Mouse (Mus musculus) left cerebral cortex, adult 2 months (tissue): ENCODE results near the gene Zbtb20. TPM values are rescaled to one million over a fixed set of nuclear protein-coding genes. Genes with fewer than 3 reads are reported as not detected.

Source experiments
- DNase-seq, 2 experiments: peaks; one replicate each; pipeline ENCODE4 v3.0.0; 2021 to 2022; ENCODE audit warnings: low spot score in 2 of 2, mixed read lengths in 1 of 2; ENCODE audit errors: extremely low spot score in 1 of 2
- H3K27ac ChIP-seq: fragments of 200-600 bp; 2 replicates; pipeline ENCODE4 v1.8.1; 2022
- H3K4me3 ChIP-seq: fragments of 200-600 bp; 2 replicates; pipeline ENCODE4 v1.8.1; 2022
- CTCF ChIP-seq: fragments of 200-600 bp; IDR thresholded peaks from 2 replicates; pipeline ENCODE4 v1.8.1; 2022; ENCODE audit warnings: antibody characterized with exemption, mild to moderate bottlenecking, moderate library complexity
- intact Hi-C: fragments of 180-260 bp; cut with DNase I; formaldehyde crosslinking; loops from one replicate; pipeline ENCODE4 v1.15.1; 2025
- total RNA-seq, 2 experiments: library from RNA; stranded (reverse); gene quantifications; 2 replicates each; pipeline ENCODE4 v1.2.3; 2021

The Zbtb20 gene
- total RNA-seq, 2 experiments from 2014 or later: 46.5 to 57.6 TPM

DNA sequence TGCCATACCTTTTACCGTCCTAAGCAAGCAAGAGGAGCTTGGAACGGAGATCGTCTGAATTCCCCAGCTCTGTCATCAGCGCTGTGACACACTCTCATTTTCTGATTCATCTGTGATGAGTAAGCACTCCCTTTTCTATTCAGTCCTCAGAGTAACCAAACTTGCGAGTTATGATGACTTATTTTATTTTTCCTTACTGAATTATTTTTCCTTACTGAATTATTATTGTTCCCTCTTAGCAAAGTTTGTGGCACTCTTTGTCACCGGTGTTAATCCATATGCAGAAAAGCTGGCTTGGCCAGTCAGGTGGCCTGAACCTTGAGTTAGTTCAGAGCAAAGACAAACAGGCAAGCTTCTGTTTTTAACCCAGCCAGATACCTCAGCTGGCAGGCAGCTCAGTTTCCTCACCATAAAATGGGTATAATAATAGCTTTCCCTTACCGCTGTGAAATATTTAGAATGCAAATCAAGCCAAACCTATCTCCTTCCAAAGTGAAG, 583.1 kb downstream of the Zbtb20 start:
- TF ChIP-seq CTCF: no peak
- DNase-seq: no peak
- H3K27ac ChIP-seq: no peak overlapping the region
- intact Hi-C loops: no loop called here
- no peak overlapping the region for H3K4me3 ChIP-seq

DNA sequence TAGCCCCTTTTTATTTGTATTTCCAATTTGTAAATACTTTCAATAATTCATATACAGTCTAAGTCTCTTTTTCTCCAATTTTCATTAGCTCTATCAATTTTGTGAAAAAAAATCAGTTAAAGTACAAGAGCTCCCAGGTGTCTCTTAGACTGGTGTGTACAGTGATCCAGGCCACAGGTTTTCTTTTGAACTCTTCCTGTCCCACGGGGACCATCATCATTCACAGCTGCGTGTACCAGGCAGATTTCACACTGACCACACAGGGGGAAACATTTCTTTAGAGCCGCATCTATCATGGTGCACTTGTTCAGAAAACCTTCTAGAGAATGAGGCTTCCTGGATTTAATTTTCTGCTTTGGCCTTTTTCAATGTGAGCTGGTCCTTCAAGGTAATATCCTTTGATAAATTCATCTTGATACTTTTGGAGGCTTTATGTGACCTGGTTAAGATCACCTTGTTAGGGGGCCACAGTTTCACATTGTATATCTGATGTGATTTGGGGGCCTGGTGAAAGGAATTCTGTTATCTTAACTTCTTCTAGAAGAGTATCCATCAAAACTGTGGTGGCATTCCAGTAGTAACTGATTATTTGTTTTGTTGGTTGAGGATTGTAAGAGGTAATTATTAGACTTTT, 586.2 kb downstream of the Zbtb20 start:
- no peak overlapping the region for H3K27ac ChIP-seq
- intact Hi-C loops: no loop called here
- no peak for DNase-seq
- no peak overlapping the region for H3K4me3 ChIP-seq
- TF ChIP-seq CTCF: no peak

DNA sequence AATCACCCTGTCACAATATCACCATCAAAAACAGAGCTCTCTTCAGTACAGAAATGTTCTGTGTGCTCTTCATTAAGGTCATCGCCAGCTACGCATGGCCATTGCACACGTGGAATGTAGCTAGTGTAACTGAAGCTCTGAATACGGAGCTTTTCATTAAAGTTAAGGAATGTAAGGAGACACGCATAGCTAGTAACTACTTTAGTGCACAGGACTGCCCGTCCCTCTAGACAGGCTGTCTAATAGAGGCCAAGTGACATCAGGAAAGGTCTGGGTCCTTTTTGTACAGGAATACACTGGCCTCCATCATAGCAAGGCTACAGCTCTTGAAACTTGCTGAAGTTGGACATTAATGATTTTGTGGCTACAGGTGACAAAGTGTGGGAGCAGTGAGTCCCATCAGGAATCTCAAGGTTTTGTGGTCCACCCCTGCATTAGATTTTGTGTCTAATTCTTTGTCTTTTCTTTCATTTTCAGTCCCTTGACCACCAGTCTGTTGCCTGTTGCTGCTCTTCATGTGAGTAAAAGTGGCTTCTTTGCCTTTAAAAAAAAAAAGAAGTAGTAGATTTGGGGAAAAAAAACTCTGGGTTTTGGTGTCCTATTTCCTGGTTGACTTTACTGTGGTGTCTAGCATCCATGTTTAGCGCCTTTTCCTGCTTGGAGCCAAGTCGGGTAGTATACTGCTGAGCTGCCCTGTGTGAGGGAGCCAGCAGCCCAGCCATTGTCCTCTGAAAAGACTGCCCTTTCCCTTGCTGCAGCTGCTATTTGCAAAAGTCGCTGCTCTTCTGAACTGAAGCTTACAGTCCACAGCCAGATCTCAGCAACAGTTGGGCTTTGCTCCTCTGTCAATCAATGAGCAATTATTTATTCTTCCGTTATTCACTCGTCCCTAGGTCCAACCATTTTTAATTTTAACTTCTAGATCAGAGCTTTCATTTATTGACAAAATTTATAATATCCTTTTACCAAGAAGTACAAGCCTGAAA, 587.1 kb downstream of the Zbtb20 start:
- no peak for TF ChIP-seq CTCF
- intact Hi-C loops: no loop called here
- no peak for DNase-seq
- Histone ChIP-seq H3K4me3 (no peak overlapping the region), H3K27ac (peak overlapping the region; percentile 81; the same call in 1 of the 2 replicates)

DNA sequence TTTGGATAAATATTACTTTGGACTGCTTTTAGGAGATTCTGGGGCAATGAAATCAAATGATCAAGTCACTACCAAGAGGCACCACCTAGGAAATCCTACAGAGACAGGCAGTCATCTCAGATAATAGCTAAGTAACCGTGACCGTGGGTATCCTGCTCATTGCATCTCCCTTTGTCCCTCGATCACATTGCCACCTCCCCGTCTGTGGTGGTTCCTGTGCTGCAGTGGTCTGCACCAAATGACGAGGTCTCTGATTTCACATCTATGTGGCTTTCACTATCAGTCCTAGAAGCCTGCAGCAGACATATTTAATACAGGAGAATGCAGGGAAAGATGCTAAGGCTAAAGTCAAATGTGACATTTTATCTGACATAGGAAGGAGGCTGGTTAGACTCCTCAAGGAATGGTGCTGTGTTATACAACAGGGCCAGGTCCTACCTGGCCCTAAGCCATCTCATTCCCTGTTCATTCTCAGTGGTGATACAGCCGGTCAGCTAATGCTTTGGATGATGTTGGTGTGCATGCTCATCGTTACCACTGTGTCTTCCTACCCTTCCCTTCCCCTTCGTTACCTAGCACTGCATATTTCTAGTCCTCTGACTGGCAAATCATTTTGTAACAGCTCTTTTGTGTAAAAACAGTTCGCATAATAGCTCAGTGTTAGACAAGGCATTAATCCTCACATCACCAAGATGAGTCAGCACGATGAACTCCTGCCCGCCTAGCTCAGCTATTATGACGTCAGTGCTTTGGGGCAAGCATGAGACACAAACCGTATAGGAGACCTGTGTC, 588.2 kb downstream of the Zbtb20 start:
- H3K4me3 ChIP-seq: no peak overlapping the region
- peak overlapping the region; percentile 81 for H3K27ac ChIP-seq
- intact Hi-C loops: loop anchor here (2.0 kb wide), 1 partner anchor 39 kb away; no protein-coding TSS in a partner anchor
- TF ChIP-seq CTCF: no peak
- peak in 1 of 2 experiments; percentile 45 for DNase-seq

DNA sequence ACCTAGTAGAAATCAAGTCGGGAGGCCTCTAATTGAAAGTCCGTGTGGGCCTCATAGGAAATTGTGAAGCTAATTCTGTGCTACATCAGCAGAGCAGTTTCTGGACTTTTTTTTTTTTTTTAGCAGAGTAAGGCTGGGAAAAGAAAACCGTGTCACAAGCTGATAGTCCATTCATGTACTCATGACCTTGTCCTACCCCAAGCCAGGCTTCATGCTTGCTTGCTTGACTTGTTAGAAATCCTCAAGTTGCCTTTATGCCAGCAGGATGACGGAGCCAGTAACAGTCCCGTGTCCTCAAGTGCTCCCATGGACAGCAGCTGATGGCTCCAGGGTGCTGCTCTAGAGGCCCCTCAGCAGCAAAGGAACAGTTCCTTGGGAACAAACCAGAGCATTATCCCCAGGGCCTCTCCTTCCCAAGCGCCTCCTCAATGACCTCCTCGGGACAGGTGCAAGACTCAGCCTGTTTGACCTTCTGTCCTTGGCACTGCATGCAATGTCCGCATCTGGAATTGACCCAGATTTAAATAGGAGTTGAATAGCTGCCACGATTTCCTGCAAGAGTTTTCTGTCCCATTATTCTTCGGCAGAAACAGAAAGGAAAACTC, 588.9 kb downstream of the Zbtb20 start:
- Histone ChIP-seq H3K4me3 (no peak overlapping the region), H3K27ac (peak overlapping the region; percentile 81)
- no peak for TF ChIP-seq CTCF
- intact Hi-C loops: loop anchor here (2.0 kb wide), 1 partner anchor 38 kb away; no protein-coding TSS in a partner anchor
- no peak for DNase-seq

DNA sequence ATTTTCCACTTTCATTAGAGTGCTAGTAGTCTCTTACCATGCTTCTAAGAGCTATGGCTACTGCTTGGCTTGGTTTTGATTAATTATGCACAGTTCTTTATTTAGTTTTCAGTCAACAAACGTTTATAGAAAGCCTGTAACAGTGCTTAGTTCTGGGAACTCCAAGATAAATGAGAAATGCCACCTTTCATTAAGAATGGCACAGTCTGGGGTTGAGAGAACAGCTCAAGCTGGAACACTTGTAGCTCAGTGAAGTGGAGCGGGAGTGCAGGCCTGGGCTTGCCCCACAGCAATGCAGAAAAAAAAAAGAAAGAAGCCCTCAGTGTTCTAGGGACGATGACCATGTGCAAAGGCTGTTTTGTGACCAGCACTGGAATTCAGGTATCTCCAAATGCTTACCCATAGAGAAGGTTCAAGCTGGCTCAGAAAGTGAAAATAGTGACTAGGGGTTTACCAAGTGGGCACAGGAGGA, 589.7 kb downstream of the Zbtb20 start:
- no peak overlapping the region for H3K4me3 ChIP-seq
- TF ChIP-seq CTCF: no peak
- intact Hi-C loops: loop anchor here (2.0 kb wide), 1 partner anchor 37 kb away; no protein-coding TSS in a partner anchor
- H3K27ac ChIP-seq: peak overlapping the region; percentile 81
- no peak for DNase-seq

DNA sequence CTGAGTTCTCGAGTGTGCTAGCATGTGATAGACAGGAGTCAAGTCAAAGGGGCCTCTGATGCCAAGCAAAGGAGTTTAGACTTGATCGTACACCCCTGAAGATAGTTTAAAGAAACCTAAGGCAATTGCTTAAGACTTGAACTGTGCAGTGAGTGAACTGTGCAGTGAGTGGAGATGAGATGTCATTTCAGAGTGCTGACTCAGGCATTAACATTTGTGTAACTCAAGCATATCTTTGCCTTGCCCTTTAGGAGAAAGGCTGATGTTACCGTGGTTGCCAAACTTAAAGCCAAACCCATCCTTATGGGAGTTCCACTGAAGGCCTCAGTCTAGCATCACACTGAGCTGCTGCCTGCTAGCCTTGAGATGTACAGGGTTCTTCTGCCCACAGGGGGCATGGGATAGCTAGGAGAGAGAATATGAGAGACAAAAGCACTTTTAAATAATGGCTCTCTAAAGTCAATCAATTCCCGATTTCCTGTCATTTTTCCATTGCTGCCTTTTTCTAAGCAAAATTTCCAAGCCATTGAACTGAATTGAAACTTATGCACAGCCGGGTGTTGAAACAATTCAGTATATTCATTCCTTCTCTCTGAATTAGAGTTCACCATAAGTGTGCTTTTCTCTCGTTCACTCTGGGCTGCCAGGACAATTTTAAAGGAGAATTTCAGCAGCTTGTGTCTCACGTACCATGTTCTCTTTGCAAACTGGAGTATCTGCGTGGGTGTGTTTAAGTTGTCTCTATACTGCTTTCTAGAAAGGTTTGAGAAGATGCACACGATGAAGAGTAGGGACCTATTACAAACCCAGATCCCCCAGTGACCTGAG, 590.5 kb downstream of the Zbtb20 start:
- no peak for DNase-seq
- intact Hi-C loops: loop anchor here (2.0 kb wide), 1 partner anchor 37 kb away; no protein-coding TSS in a partner anchor
- peak overlapping the region; percentile 81; the same call in 1 of the 2 replicates for H3K27ac ChIP-seq
- no peak overlapping the region for H3K4me3 ChIP-seq
- TF ChIP-seq CTCF: peak; percentile 5

DNA sequence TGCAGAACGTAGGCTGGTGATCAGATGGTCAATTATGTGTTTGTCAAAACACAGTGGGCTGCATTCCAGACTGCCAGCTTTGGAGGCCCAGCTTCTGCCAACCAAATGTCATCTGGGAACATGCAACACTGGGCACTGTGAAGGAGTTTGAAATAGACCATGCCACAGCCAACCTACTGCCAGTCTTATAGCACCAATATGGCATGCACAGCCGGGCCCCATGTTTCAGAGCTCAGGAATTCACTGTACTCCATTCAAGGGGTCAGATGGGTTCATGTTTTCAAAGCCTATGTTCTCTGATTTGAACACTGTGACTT, 591.0 kb downstream of the Zbtb20 start:
- DNase-seq: no peak
- intact Hi-C loops: no loop called here
- no peak for TF ChIP-seq CTCF
- H3K27ac ChIP-seq: no peak overlapping the region
- no peak overlapping the region for H3K4me3 ChIP-seq

DNA sequence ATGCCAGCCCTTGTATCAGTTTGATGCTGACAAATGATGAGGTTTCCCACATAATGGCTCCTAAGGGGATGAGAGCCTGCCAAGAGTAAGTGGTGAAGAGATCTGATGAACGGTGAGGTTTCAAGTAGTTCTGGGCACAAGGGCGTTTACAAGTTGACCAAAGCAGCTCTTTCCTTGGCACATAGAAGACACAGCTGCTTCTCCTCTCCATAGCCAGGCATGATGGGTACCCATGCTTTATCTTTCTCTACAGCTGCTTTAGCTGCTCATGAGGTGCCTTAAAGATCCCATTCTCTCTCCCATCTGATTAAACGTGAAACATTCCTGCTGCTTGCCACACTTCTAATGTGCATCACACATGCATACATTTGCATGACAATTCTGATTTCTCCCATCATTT, 595.4 kb downstream of the Zbtb20 start:
- Histone ChIP-seq H3K4me3 (no peak overlapping the region), H3K27ac (no peak overlapping the region)
- TF ChIP-seq CTCF: no peak
- intact Hi-C loops: no loop called here
- DNase-seq: no peak
